Mouse (Mus musculus) intestine, embryonic 14.5 days (tissue): Measurements from ENCODE around the gene 1110059E24Rik. TPM values are rescaled to one million over a fixed set of nuclear protein-coding genes. Genes with fewer than 3 reads are reported as not detected.
"Not testable (repeated sequence)": the region's sequence is repeated elsewhere in the genome, so short reads cannot be mapped to it uniquely, and the experiment has no call there.

Experiments
- ATAC-seq: fragments of 200-750 bp; cut with Nextera tagmentation; replicated peaks from 2 replicates; pipeline ENCODE4 v1.8.0; 2017; ENCODE audit warnings: low read depth, moderate number of reproducible peaks, moderate TSS enrichment, moderate library complexity; ENCODE audit not compliant: low FRiP score, low TSS enrichment
- DNase-seq: peaks from one replicate; pipeline ENCODE4 v3.0.0-alpha.2; 2018; ENCODE audit warnings: low spot score
- H3K27ac ChIP-seq: fragments of 300-500 bp; sonication (generic); 2 replicates; pipeline ENCODE4 v1.5.1; 2014; ENCODE audit warnings: low read depth, mild to moderate bottlenecking, control low read depth
- H3K27me3 ChIP-seq: fragments of 300-500 bp; sonication (generic); replicated peaks from 2 replicates; pipeline ENCODE4 v1.6.1; 2014; ENCODE audit warnings: low read length, control low read depth; ENCODE audit not compliant: control insufficient read depth, insufficient read depth
- H3K36me3 ChIP-seq: fragments of 300-500 bp; sonication (generic); 2 replicates; pipeline ENCODE4 v1.6.1; 2014; ENCODE audit warnings: low read length, control low read depth; ENCODE audit not compliant: control insufficient read depth, insufficient read depth
- H3K4me1 ChIP-seq: fragments of 300-500 bp; sonication (generic); replicated peaks from 2 replicates; pipeline ENCODE4 v1.6.1; 2014; ENCODE audit warnings: low read length, control low read depth, mixed read lengths; ENCODE audit not compliant: control insufficient read depth, insufficient read depth
- H3K4me2 ChIP-seq: fragments of 300-500 bp; sonication (generic); 2 replicates; pipeline ENCODE4 v1.6.1; 2014; ENCODE audit warnings: low read length
- H3K4me3 ChIP-seq: fragments of 300-500 bp; sonication (generic); 2 replicates; pipeline ENCODE4 v1.5.1; 2014; ENCODE audit warnings: low read depth, low read length, control low read depth, mixed read lengths
- H3K9ac ChIP-seq: fragments of 300-500 bp; sonication (generic); 2 replicates; pipeline ENCODE4 v1.6.1; 2014; ENCODE audit warnings: mild to moderate bottlenecking, low read length
- H3K9me3 ChIP-seq: fragments of 300-500 bp; sonication (generic); 2 replicates; pipeline ENCODE4 v1.6.1; 2016; ENCODE audit warnings: low read length, control low read depth; ENCODE audit not compliant: control insufficient read depth
- WGBS: fragments of 180-500 bp; shearing (Covaris S2); extraction: QIAGEN DNeasy Blood & Tissue Kit; methylation state at CpG from one replicate; pipeline ENCODE4 v1.1.7; 2014; 5-methylcytosine and 5-hydroxymethylcytosine counted together
- polyA plus RNA-seq: library from polyadenylated mRNA; unstranded; fragments of >200 nt; fragmentation: Nextera tagmentation; extraction: Ambion mirVana; gene quantifications from 2 replicates; pipeline ENCODE4 v1.2.1, GENCODE M21; 2014

The 1110059E24Rik gene
- polyA plus RNA-seq, 1 experiment from 2014 or later = 68.5 TPM

DNA sequence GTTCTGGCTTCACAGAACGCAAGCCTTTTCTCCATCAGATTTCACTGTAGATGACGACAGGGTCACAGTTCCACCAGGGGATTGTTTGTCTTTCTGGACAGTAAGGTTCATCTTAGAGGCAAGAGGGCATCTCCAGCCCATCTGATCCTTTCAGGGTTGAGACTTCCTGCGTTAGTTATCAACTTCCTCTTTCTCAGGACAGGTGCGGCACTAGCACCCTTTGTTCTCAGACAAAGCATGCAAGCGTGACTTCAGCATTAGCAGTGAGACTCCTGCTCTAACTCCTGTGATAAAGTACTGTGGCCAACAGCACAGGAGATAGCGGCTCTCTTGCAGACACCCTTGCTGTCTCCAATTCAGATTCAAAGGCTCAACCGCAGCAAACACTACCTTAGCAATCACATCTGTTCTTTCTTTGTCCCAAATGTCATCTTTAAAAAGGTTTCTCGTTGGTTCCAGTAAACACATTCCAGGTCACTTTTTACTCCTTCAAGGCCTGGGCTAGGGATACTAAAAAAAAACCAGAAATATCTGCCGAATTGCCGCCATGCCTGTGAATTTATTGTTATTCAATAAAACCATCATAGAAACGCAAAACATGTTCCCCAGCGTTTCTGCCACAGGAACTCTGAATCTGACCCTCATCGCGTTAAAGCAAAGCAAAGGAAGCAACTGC, 22.0 kb downstream of the 1110059E24Rik start:
- Histone ChIP-seq H3K4me1 (0 out of 2 replicates have a peak, but pooled peaks cover 2% of the 10 kb centered on the region), H3K4me2 (no peak overlapping the region), H3K36me3 (no peaks in the 10 kb centered on the region), H3K4me3 (no peak overlapping the region), H3K9me3 (no peaks in the 10 kb centered on the region), H3K27ac (no peak overlapping the region), H3K9ac (no peak overlapping the region), H3K27me3 (no peaks in the 10 kb centered on the region)
- ATAC-seq (no peak), DNase-seq (no peak)
- 53% methylated on average over 14 of the region's 14 CpGs for WGBS

DNA sequence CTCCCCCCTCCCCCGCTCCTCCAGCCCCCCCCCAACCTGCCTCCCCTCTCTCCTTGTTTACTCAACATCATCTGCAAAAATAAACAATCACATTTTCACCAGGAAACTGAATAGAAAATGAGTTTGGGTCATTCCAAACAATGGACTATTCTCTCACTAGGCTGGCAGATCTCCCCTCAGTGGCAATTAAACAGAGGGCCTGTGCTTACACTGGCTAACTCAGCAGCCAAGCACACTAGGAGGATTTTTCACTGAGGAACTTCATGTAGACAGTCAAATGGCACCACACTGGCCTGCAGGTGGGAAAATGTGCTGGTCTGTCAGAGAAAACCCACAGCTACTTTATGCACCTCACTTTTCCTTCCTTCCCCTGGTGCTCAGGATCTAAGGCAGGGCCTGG, 23.3 kb downstream of the 1110059E24Rik start:
- H3K4me1 ChIP-seq = 0 out of 2 replicates have a peak, but pooled peaks cover 2% of the 10 kb centered on the region
- H3K9ac ChIP-seq = no peak overlapping the region
- DNase-seq (no peak), ATAC-seq (no peak)
- H3K4me2 ChIP-seq = no peak overlapping the region
- H3K4me3 ChIP-seq = no peak overlapping the region
- H3K27me3 ChIP-seq = no peaks in the 10 kb centered on the region
- WGBS = 62% methylated on average over 1 of the region's 1 CpGs
- peak overlapping the region; percentile 11; the same call in 1 of the 2 replicates for H3K27ac ChIP-seq
- H3K9me3 ChIP-seq = no peaks in the 10 kb centered on the region
- H3K36me3 ChIP-seq = no peaks in the 10 kb centered on the region

DNA sequence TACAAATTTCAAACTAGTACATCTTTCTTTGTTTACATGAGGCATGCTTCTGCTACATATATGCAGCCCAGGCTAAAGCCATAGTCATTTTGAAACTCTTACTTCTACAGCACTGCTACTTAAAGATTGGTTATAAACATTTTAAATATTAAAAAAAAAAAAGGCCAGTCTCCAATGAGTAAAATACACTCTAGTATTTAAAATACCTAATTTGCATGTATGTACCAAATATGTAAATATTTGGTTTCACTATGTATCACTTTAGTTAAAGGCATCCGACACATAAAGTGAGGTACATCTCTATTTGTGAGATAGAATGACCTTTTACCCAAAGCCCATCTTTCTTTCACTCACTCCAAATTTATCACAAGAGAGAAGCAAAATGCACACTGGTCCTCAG, 23.7 kb downstream of the 1110059E24Rik start:
- Histone ChIP-seq H3K4me1 (0 out of 2 replicates have a peak, but pooled peaks cover 2% of the 10 kb centered on the region), H3K9me3 (no peaks in the 10 kb centered on the region), H3K27me3 (no peaks in the 10 kb centered on the region), H3K27ac (no peak overlapping the region), H3K4me2 (no peak overlapping the region), H3K9ac (no peak overlapping the region), H3K36me3 (no peaks in the 10 kb centered on the region), H3K4me3 (no peak overlapping the region)
- no peak for ATAC-seq
- WGBS = 83% methylated on average over 1 of the region's 1 CpGs
- no peak for DNase-seq

DNA sequence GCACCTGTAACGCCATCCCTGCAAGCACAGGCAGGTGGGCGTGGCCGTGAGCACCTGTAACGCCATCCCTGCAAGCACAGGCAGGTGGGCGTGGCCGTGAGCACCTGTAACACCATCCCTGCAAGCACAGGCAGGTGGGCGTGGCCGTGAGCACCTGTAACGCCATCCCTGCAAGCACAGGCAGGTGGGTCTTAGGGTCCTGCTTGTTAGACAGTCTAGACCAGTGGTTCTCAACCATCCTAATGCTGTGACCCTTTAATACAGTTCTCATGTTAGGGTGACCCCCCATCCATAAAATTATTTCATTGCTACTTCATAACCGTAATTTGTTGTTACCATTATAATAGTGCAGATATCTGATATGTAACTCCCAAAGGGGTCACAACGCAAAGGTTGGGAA, 24.3 kb downstream of the 1110059E24Rik start:
- not testable (repeated sequence) for DNase-seq, H3K9ac ChIP-seq, H3K9me3 ChIP-seq, H3K4me1 ChIP-seq, H3K4me3 ChIP-seq, H3K27me3 ChIP-seq, H3K27ac ChIP-seq, H3K36me3 ChIP-seq, H3K4me2 ChIP-seq
- ATAC-seq = peak; percentile 70; the same call in 1 of the 2 replicates
- 65% methylated on average over 6 of the region's 11 CpGs for WGBS

DNA sequence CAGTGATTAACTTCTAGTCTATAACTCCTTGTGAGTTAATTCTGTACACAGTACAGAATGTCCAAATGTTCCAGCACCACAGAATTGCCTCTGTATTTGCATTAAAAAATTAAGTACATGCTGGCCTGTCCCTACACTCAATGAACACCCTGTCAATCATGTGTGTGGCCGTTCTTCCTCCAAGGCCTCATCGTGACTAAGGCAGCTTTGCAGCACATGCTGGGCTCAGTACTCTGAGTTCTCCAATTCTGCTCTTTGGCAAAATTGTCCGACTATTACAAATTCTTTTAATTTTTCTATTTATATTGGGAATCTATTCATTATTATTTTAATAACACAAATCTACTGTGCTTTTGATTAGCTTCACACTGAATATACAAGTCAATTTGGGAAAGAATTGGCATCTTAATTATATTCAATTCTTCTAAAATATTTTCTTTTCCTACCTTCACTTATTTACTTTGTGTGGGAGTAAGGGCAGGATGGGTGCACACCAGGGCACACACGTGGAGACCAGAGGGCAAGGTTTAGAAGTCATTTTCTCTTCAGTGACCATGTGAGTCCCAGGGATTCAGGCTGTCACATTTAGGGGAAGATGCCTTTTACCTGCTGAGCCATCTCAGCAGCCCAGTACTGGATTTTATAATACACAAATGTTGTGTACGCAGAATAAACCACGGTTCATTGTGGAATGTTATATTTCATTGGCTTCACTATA, 26.3 kb downstream of the 1110059E24Rik start:
- Histone ChIP-seq H3K4me3 (no peak overlapping the region), H3K4me2 (no peak overlapping the region), H3K27me3 (no peaks in the 10 kb centered on the region), H3K27ac (no peak overlapping the region), H3K9ac (no peak overlapping the region), H3K9me3 (no peaks in the 10 kb centered on the region), H3K4me1 (0 out of 2 replicates have a peak, but pooled peaks cover 2% of the 10 kb centered on the region), H3K36me3 (no peaks in the 10 kb centered on the region)
- no peak for DNase-seq
- ATAC-seq = no peak
- WGBS = 87% methylated on average over 6 of the region's 6 CpGs

DNA sequence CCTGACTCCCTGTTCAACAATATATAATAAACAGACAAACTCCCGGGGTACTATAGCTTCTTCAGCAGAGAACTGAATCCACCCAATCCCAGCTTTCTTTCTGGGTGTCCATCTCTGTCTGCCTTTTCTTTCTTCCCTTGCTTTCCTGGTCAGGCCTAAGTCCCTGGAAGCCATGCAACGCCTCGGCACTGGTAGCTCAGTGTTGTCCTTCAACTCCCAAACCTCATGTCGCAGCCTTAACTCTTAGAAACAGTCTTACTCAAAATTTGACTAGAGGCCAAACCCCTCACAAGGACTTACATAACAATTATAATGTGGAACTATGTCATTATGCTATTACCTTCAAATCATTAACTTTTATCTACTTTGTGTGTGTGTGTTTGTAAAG, 28.6 kb downstream of the 1110059E24Rik start:
- no peaks in the 10 kb centered on the region for H3K4me1 ChIP-seq
- no peaks in the 10 kb centered on the region for H3K9me3 ChIP-seq
- no peak for ATAC-seq
- H3K36me3 ChIP-seq = no peaks in the 10 kb centered on the region
- no peak overlapping the region for H3K4me2 ChIP-seq
- 92% methylated on average over 4 of the region's 4 CpGs for WGBS
- H3K27me3 ChIP-seq = no peaks in the 10 kb centered on the region
- no peak overlapping the region for H3K27ac ChIP-seq
- DNase-seq = no peak
- no peak overlapping the region for H3K9ac ChIP-seq
- no peak overlapping the region for H3K4me3 ChIP-seq

DNA sequence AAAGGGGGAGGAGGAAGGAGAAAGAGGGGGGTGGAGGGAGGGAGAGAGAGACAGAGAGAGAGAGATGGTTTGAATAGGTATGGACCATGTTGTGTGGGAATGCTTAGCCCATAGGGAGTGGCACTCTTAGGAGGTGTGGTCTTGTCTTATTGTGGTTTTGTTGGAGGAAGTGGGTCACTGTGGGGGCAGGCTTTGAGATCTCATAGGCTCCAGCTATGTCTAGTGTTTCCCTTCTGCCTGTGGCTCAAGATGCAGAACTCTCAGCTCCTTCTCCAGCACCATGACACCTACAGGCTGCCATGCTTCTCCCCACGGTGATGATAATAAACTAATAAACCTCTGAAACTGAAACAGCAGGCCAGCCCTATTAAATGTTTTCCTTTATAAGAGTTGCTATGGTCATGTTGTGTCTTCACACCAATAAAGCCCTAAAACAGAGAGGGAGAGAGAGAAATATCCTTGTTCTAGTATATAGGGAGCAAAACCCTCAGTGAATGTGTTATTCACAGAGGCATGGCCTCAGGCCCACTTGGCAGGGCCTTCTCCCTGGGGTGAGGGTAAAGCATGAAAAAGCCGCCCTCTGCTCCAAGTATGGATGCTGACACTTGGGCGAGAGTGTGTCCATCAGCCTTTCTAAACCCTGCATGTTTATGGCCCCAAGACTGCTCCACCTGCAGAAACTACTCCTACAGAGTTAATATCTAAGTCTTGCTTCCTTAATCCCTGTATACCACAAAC, 29.2 kb downstream of the 1110059E24Rik start:
- H3K27ac ChIP-seq = no peak overlapping the region
- no peaks in the 10 kb centered on the region for H3K27me3 ChIP-seq
- H3K9ac ChIP-seq = no peak overlapping the region
- H3K4me3 ChIP-seq = no peak overlapping the region
- no peaks in the 10 kb centered on the region for H3K9me3 ChIP-seq
- no peak for DNase-seq
- 75% methylated on average over 3 of the region's 3 CpGs for WGBS
- no peaks in the 10 kb centered on the region for H3K4me1 ChIP-seq
- no peaks in the 10 kb centered on the region; the same call in 1 of the 2 replicates for H3K36me3 ChIP-seq
- no peak overlapping the region for H3K4me2 ChIP-seq
- no peak for ATAC-seq

DNA sequence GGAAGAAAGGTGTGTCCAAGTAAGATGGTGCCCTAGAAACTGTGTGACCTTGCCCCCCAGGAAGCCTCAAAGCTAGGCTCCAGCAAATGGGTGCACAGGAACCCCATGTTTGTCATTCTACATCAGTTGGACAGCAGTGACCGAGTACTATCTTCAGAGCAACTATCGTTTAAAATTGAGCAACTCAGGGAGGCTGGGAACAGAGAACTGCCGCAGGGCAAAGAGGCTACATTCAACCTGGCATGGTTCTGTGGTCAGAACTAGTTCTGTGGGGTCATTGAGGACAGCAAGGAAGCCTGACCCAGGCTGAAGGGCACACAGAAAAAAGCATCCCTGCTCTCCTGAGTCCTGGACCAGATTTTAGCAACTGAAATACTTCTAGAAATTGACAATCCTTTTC, 37.0 kb downstream of the 1110059E24Rik start:
- DNase-seq (no peak), ATAC-seq (no peak)
- Histone ChIP-seq H3K27ac (no peak overlapping the region), H3K27me3 (no peaks in the 10 kb centered on the region), H3K4me3 (no peak overlapping the region), H3K9me3 (no peaks in the 10 kb centered on the region), H3K36me3 (peaks cover 4% of the 10 kb centered on the region; the same call in 1 of the 2 replicates), H3K9ac (no peak overlapping the region), H3K4me2 (no peak overlapping the region), H3K4me1 (no peaks in the 10 kb centered on the region)
- 91% methylated on average over 3 of the region's 3 CpGs for WGBS
